22 mouse cellular contexts compared by ENCODE assay signal in the genomic region with DNA sequence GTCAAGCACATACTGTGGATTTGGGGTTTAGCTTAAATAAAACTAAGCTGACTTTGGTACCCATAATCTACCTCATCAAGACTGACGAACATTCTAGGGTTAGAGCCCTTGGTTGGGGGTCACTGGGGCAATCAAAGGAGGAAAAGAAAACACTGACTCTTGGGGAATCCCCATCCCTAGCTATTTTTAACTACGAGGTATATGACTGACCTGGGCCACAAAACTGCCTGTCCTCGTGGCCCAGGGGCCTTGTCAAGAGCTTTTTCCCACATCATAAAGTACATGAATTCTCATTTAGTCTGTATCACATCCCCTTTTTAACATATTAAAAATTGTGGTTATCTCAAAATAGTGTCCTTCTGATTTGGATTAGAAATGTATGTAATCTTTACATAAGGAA.
"Had no signal": no experiment of that assay in that cellular context is flagged by ENCODE, and none has a peak within 500 bp of the region (broad histone marks: within the 10 kb centered on the region; RNA-seq: fewer than 3 reads in every experiment).

No protein-coding gene starts in this region.

- H3K9me3 ChIP-seq: kidney, embryonic 15.5 days; limb, embryonic 13.5 days; megakaryocyte, embryonic 14.5 days; midbrain, embryonic 10.5 days; midbrain, embryonic 13.5 days; neural tube, embryonic 13.5 days had no signal

- ATAC-seq: liver, postnatal 0 days; lung, postnatal 0 days; midbrain, embryonic 13.5 days; midbrain, embryonic 16.5 days had no signal

- H3K4me3 ChIP-seq: kidney, embryonic 15.5 days; left cerebral cortex, adult 2 months; limb, embryonic 13.5 days; megakaryocyte, embryonic 14.5 days; midbrain, embryonic 10.5 days; midbrain, embryonic 13.5 days; myocyte; neural tube, embryonic 13.5 days had no signal

- H3K4me1 ChIP-seq: megakaryocyte, embryonic 14.5 days; midbrain, embryonic 13.5 days; neural tube, embryonic 13.5 days had no signal

- H3K4me2 ChIP-seq: kidney, embryonic 15.5 days; liver, embryonic 11.5 days; lung, embryonic 14.5 days; midbrain, embryonic 13.5 days; neural tube, embryonic 13.5 days had no signal

- H3K27ac ChIP-seq: kidney, embryonic 15.5 days; left cerebral cortex, adult 2 months; liver, embryonic 14.5 days; midbrain, embryonic 10.5 days; midbrain, embryonic 13.5 days; neural tube, embryonic 13.5 days; stomach, postnatal 0 days had no signal

- H3K36me3 ChIP-seq: kidney, embryonic 15.5 days; limb, embryonic 13.5 days; midbrain, embryonic 10.5 days; midbrain, embryonic 13.5 days; neural tube, embryonic 13.5 days had no signal

- H3K27me3 ChIP-seq: kidney, embryonic 15.5 days; limb, embryonic 13.5 days; megakaryocyte, embryonic 14.5 days; midbrain, embryonic 13.5 days; neural tube, embryonic 13.5 days had no signal

- H3K9ac ChIP-seq: kidney, embryonic 15.5 days; limb, embryonic 13.5 days; liver, embryonic 14.5 days; liver, postnatal 0 days; lung, embryonic 14.5 days; midbrain, embryonic 13.5 days; neural tube, embryonic 13.5 days had no signal

- DNase-seq: kidney, adult 8-10 months; kidney, postnatal 10 days; kidney, postnatal 36 days; layer of hippocampus, postnatal 36 days; liver, postnatal 0 days; lung, embryonic 14.5 days; lung, postnatal 36 days; retina, postnatal 1 day; thymus, postnatal 36 days had no signal
